Mouse (Mus musculus) lung, postnatal 36 days (tissue): ENCODE results near the gene Nrp2.
A peak's percentile ranks its signal among the peaks of the same experiment; 100 is the strongest.

Source experiments
- DNase-seq: peaks from one replicate; pipeline ENCODE4 v3.0.0; 2022; ENCODE audit warnings: mixed read lengths

The Nrp2 gene

DNA sequence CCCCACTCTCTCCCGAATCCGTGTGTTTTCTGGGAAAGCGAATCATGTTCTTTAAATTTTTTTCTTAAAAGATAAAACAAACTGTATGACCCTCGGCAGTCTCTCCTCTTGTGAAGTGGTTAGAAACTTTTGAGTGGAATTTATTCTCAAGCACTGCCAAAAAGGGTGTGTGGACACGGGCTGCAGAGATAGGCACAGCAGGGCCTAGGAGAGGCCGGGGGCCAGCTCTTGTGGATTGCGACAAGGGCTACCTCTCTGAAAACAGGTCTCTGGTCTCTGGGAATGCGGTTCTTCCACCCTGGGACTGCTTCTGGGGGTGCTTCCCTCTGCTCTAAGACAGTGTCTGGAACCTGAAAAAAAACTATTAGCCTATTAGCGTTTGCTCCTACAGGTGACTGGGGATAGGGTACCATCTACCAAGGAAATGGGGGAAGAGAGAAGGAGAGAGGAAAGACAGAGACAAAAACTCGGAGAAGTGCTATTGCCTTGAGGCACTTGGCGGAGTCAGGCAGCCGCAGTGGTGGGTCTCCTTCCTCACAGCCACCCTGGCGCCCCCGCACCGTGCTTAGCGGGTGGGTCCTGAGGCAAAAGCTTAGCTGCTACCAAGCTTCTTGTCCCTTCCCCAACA lies 1.9 kb downstream of the Nrp2 start:
- DNase-seq = peak; percentile 51

DNA sequence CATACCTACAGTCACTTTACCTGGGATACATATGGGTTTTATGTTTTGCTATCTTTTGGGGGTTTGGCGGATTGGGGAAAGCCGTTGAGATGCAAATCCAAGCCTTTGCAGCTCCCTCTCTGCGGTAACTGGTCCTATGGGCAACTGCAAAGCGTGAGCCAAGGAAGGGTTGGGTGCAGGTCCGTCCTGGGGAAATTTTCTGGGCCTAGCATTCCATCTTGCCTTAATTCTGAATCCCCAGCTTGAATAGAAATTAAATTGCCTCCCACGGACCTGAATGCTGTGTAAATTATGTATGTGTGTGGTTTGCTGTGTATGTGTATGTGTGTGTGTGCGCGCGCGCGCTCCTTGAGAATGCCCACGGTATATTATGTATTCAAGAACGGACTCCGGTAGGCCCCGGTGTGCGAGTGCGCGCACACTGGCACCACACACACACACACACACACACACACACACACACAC lies 2.5 kb downstream of the Nrp2 start:
- DNase-seq = no peak

DNA sequence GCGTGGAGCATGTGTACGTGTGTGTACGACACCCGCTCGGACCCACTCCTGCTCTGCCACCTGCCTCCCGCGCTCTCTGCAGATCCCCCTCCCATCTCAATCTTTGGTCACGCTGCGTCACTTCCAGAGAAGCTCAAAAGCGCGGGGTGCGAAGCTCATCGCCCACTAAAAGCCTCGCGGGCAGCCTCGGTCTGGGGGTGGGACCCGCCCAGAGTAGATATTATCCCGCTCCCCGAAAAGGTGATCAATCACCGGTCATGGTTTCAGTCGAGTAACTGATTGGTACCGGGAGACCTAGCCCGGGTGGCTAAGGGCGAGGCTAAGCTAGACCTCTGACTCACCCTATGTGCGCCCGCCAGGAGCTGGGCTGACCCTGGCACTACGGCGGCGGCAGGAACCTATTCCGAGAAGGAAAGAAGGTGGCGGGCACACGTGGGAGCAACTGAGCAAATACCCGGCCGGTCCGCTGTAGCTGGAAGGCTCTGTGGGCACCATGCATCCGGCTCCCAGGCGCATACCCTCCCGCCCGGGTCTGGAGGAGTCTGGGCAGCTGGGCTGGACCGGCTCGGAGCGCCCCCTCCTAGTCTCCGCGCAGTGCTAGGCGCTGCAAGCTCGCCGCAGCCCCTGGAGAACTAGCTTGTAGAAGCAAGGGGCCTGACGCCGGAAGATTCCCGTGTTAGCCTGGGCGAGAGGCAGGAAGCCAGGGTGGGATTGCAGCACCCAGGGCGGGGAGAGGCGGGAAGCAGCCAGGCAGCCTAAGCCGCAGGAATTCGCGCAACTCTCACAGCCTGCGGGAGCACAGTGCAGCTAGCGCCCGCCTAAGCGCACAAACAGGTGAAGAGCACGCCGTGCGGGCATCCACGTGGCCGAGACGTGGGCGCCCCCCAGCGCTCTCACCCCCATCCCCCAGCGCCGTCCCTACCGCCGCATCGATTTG lies 3.3 kb downstream of the Nrp2 start:
- peak; percentile 56 for DNase-seq

DNA sequence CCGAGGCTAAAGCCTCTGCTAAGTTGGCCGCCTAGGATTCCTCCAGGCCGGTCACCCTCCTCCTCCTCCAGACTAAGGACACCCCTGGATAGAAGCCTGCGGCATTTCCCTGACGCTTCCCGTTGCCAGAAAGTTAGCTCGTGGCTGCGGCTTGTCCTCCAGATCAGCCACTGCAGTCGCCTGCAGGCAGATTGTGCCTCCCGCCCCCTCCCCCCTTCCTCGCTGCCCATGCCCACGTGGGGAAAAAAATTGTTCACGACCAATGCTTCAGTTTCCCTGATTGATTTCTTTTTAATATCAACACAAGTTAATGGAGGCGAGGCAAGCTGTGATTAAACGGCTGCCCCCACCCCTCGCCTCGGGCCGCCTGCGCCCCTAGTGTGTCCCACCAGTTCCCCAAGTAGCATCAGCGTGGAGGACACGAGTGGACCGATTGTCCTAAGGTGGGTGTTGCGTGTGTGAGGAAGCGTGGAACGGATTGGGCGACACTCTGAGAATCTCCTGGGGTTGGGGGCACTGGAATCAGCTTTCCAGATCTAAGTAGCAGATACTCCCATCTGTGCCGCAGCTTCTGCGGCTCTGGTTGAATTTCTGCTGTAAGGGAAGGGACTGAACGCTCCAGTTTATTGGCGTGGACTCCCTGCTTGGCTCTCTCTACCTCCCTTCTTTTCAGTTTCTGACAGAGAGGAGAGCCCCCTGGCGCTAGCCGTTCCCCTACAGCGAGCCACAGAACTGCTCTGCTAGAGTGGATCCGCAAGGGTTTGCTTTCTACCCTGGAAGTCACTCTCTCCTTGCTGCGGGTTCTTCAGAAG lies 4.2 kb downstream of the Nrp2 start:
- DNase-seq = peak; percentile 59

DNA sequence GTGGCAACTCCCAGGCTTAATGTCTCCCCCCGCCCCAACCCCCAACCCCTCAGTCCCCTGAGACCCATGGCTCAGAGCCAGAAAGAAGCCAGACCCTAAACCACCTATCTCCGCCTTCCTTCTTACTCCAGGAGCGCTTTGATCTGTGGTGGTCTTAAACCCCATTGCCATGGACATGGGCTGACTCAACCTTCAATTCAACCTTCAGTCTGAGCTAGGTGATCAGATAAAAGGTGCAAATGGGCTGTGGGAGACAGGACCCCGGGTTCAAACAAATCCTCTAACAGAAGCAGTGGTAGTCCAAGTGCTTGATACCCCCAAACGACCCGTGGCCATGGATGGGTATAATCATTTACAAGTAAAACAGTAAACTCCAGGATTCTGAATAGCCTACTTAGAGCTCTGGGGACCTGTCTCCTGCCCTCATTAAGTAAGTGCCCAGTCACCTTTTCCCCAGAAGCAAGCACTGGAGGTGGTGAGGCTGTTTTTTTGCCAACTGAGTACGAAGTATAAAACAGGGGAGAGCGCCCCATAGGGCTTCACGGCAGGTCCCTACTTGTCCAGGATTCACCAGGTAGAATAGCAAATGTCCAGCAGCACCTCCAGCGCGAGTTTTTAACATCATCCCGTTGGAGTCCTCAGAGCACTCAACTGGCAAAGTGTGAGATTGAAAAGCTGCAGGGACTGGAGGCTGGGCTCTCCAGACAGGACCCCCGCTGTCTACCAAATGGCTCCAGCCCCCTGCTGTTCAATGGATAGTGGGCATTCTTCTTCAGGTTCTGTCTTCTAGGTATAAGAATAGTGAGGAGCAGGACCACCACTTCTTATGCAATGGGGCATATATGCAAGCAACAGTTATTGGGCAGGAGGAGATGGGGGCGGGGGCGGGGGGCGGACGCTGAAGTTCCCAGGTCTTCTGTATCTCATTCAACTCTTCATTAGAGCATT lies 5.1 kb downstream of the Nrp2 start:
- no peak for DNase-seq

DNA sequence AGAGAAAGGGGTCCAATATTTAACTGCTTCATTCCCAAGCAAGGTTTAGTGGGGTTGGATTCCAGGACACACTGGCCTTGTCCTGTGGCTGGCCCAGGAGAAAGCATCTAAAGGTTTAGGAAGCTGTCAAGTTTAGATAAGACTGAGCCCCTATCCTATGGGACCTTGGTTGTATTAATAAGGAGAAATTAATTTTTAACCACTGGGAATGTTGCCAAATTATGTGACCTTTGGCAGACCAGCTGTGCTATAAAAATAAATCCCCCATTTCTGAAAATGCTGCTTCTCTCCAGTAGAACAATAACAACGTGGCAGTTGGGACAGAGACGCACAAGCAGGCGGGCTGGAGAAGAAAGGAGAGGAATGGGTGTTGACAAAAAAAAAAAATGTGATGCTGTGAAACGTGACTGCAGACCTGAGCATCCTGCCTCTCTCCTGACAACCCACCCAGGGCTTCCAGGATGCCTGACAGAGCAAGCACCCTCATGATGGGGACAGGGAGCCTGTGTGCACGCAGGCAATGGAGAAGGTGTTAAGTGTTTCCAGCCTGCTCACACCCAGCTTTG lies 6.8 kb downstream of the Nrp2 start:
- no peak for DNase-seq

DNA sequence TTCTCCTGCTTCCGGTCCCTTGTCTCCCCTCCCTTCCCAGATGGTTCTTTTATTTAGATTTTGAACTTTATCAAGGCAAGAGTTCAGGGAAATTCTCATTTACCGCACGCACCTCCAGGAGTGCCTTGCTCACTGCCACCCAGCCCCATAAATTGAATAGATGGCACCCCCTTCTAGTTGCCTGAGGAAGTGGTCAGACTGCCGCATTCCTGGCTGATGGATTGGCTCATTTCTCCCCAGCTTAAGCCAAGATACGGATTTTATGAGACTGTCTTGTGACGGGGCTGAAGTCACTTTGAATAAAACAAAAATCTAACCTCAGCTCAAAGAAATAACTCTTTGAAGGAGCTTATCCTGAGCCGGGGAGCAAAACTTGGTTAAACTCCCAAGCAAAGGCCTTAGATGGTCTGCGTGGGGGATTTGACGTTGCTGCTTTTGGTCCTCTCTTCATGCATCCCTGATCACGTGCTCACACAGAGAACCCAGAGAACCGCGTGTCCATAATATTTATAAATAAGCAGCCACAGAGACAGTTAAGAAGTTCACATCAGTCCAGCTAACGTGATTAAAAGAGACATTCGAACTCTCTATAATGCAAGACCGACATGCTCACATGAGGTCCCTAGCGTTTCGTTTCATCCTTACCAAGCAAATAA lies 10.1 kb downstream of the Nrp2 start:
- DNase-seq = no peak

DNA sequence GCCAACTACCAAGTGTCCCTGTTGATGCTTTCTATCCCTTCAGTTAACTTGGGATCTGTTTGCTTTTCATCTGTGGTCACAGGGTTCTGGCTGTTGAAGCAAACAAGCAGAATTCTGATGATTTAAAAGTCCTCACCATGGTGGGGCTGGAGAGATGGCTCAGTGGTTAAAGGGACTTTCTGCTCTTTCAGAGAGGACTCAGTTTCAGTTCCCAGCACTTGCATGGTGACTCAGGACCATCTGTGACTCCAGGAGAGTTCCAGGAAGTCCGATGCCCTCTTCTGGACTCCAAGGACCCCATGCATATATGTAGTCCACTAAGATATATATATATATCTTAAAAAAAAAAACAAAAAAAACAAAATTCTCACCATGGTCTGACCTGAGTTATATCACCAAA lies 11.9 kb downstream of the Nrp2 start:
- DNase-seq = no peak

DNA sequence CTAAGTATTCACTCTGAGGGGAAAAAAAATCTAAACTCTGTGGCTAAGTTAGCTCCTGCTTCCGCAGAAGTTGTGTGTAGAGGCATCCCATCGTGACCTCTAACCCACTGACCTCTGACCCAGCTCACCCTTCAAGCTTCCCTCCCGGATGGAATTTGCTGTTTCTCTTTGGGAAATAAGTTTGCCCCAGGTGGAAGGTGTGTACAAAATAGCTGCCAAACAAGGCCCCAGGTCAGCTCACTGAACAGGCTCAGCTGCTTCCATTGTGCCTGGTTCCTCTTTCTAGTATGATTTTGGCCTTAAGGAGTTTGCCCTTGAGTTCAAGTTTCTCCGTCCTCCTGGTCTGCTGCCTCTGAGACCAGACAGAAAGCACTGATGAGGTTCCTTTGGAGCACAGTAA lies 12.6 kb downstream of the Nrp2 start:
- DNase-seq = no peak

DNA sequence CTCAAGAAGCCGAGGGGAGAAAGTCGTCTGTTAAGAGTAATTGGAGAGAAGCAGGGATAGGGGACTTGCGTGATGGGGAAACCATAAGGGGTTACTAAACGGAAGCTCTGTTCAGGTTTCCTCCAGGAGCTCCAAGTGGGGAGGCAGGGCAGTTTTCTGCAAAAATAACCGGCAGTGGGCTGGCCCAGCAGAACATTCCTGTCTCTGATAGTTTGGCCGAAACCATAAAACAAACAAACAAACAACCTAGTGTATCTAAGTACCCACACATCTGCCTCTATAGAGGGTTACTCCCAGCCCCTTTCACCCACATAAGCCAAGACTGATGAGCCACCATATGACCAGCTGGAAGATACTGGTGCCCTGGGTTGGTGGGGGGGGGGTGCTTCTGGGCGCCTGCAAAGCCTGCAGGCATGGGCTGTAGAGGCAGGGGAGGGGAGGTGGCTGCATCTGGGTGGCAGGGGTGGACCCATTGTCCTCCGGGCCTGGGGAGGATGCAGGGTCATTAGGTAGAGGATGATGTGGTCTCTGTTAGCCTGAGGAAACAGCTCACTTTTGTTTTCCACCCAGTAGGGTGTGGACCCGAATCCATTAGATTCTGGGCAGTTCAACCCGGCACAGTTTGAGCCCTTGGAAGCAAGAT lies 13.9 kb downstream of the Nrp2 start:
- no peak for DNase-seq

DNA sequence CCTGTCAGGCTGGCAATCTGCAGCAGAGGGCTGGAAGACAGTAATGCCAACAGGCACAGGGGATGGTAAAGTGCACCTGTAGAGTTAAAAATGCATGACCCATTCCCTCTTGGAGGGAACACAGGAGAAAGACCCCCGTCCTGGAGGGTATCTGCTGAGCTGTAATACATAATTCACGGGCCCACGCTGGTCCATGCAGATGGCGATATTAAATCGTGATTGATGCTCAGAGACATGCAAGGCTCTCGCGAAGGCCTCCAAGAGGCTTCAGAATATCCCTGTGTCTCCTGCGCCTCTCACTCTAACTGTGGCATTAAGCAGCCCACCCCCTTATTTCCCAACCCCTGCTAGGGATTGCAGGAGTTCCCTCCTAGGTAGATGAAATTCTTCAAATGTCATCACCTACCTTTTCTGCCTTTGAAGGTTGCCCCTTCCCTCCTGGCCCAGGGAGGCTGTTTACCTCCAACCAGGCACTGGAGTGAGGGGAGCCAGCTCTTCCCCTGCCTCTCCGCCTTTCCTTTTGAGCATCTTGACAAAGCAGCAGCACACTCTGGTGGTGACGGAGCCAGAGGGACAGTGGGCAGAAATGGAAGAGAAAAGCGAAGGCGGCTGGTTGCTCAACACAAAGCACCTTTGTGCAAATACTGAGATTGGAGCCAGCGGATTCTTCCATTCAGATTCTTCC lies 14.6 kb downstream of the Nrp2 start:
- peak; percentile 49 for DNase-seq

DNA sequence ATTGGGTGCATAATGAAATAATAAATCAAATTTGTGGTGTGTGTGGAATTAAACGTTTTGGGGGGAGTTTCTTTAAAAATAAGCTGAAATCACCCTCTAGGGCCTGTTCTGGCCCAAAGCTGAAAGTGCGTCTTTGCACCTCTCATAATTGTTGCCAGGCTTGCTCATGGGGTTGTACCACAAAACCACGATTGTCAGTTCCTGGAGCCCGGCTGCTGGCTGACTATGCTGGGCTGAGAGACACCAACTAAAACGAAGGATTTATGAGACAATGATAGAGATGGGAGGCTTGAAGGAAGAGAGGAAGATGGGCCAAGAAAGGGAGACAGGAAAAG lies 15.1 kb downstream of the Nrp2 start:
- DNase-seq = no peak

DNA sequence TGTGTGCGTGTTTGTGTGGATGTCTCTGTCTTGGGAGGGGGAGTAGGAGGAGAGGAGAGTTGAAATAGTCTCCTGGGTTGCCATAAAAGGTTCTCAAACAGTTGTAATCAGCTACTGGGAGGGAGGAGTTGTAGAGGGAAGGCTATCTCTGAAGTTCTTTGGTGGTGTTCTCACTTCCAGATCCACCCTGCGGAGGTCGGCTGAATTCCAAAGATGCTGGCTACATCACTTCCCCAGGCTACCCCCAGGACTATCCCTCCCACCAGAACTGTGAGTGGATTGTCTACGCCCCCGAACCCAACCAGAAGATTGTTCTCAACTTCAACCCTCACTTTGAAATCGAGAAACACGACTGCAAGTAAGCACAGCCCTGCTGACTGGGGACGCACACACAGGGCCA lies 15.7 kb downstream of the Nrp2 start:
- DNase-seq = no peak

DNA sequence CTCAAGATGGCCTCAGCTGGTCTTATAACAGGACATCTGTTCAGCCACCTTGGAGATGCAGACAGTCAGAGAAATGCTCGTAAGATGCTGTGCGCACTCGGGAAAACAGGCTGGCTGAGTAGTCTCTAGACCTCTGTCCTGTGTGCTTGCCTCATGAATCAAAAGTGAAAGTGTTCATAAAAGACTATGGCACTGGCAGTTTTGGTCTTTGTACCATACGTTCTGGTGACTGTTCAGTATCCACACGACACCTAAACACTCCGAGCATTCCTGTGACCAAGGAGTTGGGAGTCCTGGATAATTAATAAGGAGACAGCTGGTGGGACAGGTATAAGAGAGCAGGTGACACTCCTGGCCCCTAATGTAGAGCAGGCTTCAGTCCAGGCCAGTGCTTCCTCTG lies 16.7 kb downstream of the Nrp2 start:
- no peak for DNase-seq

DNA sequence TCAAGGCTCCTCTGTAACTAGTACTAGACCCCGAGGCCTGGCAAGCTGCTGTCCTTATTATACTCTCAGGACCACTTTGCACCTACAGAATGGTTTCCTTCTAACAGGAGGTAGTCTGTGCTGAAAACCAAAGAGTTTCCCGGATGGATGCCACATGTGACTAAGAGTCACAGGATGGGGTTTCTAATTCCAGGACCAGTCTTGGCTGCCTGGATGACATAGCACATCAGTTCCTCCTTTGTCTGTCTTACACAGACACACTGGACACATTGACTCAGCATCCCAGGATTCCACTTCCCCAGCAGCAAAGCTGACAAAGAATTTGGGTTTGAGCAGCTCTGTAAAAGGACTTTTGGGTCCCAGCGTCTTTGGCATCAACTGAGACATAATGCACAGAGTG lies 17.1 kb downstream of the Nrp2 start:
- no peak for DNase-seq

DNA sequence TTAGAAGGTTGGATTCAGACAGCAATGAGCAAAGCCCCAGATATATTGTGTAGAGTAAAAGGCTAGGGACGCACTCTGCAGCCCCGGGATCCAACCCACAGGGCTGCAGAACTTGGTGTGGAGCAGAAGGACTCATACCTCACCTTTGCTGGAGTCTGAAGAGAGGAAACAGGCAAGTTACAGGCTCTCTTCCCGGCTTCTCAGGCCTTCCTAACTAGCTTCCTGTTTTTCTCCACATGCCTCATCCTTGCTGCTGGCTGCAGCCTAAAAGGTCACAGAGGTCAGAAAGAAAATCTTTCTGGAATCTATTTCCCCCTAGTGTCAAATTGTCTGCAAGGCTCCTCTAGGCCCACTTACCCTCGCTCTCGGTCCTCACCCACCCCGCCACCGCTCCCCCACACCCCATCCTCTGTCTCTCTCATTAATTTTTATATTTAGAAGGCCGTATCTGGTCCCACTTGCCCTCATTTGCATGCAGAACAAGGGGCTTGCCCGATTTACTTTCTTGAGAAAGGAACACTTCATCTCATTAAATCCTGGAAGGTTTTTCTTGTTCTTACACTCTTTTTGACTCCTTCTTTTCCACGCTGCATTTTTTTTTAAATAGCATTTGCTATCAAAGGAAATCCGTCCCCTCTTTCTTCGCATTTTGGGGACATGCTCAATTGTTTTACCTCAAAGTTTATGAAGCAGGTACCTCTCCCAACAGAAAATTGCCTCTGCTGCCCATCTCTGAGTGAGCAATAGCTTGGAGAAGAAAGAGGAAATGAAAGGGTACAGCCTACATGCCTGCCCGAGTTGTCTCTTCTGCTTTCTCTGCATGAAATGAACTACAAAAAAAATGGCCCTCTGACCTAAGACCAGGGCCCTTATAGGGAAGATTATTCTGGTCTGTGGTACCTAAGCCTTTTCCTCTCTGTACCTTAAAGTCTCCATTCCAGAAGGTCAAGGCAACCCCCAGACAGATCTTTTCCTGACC lies 17.9 kb downstream of the Nrp2 start:
- no peak for DNase-seq

DNA sequence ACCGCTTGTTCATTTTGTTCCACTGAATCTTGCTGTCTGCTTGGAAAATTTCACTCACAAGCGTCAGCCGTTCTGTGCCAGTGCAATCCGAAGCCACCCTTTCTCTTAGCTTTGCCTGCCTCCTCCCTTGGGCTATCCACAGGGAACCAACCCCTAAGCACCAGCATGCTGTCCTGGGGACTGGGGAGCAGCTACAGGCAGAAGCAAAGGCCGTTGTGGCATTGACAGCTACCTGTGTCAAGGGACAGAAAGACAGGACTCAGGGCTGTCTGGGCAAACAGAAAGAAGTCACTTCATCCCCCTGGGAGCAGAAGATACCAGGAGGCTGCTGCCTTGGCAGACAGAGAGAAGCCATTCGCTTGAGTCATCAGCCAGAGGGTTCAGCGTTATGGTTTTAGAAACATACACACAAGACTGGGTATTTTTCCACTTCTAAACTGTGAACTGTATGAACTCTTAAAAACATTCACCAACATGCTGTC lies 18.7 kb downstream of the Nrp2 start:
- no peak for DNase-seq

DNA sequence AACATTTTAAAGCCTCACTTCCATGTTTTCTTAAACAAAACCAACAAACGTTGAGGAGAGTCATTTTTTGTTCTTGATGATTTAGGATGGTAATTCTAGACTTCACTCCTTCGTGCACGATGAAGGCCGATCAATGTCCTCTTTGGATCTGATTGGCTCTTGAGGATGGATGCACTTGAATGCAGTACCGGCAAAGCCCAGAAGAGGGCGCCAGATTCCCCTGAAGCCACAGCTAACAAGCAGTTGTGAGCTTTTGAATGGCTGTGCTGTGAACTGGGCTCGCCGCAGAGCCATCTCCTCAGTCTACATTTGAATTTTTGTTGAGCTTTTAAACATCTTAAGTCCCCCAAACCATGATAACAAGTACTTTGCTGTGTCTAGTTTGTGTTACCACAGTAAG lies 19.4 kb downstream of the Nrp2 start:
- peak; percentile 52 for DNase-seq

DNA sequence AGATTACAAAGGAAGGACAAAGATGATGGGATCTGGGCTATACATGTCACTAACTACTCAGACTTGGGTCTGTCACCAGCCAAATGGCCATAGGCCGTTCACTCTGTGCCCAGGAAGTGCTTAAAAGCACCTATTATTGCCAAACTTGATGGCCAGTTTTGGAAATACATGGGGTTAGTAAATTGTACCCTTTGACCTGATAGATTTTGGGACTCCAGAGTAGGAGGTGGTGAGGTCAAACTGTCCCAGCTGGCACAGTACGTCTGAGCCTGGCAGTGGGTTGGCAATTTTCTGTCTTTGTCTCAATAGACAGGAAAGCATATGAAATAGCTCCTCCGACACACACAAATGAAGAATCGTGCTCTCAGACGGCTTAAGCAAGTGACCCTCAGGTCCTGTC lies 20.8 kb downstream of the Nrp2 start:
- no peak for DNase-seq
